Mouse (Mus musculus): Measurements from ENCODE around the gene Xirp2. TPM values are rescaled to one million over a fixed set of nuclear protein-coding genes. Genes with fewer than 3 reads are reported as not detected.

Gene Xirp2
- total RNA-seq, 4 experiments from 2014 or later, result 0.02 to 0.52 (median 0.32) TPM

GRCm38 (mm10) chr2:67564851-67565479 is 119.2 kb downstream of the Xirp2 start:
- DNase-seq (ENCODE audit: low spot score in 2 of 2), result peak; percentile 48 to 65

GRCm38 (mm10) chr2:67565480-67566331 is 119.9 kb downstream of the Xirp2 start, which contains the start of gene B3galt1:
TSS of gene B3galt1 (plus strand) at chr2:67565871.
- peak; percentile 80 to 92 for DNase-seq (ENCODE audit: low spot score in 2 of 2)

GRCm38 (mm10) chr2:67566566-67566965 is 120.8 kb downstream of the Xirp2 start:
- DNase-seq (ENCODE audit: low spot score in 2 of 2), result no peak

GRCm38 (mm10) chr2:67567141-67567680 is 121.4 kb downstream of the Xirp2 start:
- no peak for DNase-seq (ENCODE audit: low spot score in 2 of 2)

Other genes starting within 250 kb of the Xirp2 start
- gene Gm21830, start 32.3 kb upstream of the Xirp2 start, total RNA-seq (2022), result not detected
- gene Gm26727, start 12.8 kb upstream of the Xirp2 start, total RNA-seq (2022), result not detected
- gene B3galt1, start 119.9 kb downstream of the Xirp2 start, total RNA-seq (2022), result 10 to 100 TPM; 83.8 to 88.3 (median 86.0) TPM

All from left cerebral cortex, adult 8-10 months (tissue).